Mouse (Mus musculus) testis, adult 2 months (tissue): Measurements from ENCODE around the gene Cngb1.

Experiments
- CTCF ChIP-seq: fragments of 200-500 bp; IDR thresholded peaks from 2 replicates; pipeline ENCODE4 v1.5.1; 2012; ENCODE audit warnings: low read depth, mild to moderate bottlenecking, inconsistent platforms, low read length, moderate library complexity; ENCODE audit not compliant: control insufficient read depth, insufficient read depth, insufficient replicate concordance
- POLR2A ChIP-seq: fragments of 200-500 bp; IDR thresholded peaks from 2 replicates; pipeline ENCODE4 v1.6.1; 2012; ENCODE audit warnings: low read depth, mild to moderate bottlenecking, inconsistent platforms, low read length, moderate library complexity; ENCODE audit not compliant: control insufficient read depth

- no peak for TF ChIP-seq CTCF
- no peak for TF ChIP-seq POLR2A
Measured at GRCm38 (mm10) chr8:95315350-95315749, 9.0 kb upstream of the Cngb1 start.
